Mouse (Mus musculus) liver, adult (tissue): ENCODE measurements around the gene Olfr149.

ENCODE experiments used
- GATA4 ChIP-seq: IDR thresholded peaks from 2 replicates; pipeline ENCODE4 v1.6.1; 2014; ENCODE audit warnings: mild to moderate bottlenecking, low read length; ENCODE audit not compliant: insufficient replicate concordance

The Olfr149 gene

GRCm38 (mm10) chr9:39707017-39707416, at the start of gene Olfr149:
Gene Olfr149 (minus strand): TSS chr9:39707117.
- no peak for TF ChIP-seq GATA4

GRCm38 (mm10) chr9:39746428-39746827, 39.5 kb upstream of the Olfr149 start:
- no peak for TF ChIP-seq GATA4

DNA sequence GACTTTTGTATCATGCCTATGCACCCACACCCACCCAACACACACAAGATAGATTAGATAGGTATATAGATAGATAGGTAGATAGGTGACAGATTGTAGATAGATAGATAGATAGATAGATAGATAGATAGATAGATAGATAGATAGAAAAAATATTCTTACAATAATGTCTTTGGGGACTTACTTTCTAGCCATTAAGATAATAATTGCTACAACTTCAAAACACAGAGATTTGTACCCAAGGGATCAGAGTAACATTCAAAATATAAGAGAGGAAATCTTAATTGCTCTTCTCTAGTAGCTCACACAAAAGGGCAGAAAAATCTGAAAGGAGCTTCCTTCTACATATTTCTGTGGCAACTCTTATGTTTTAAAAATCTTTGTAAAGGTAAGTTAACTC, 39.0 kb upstream of the Olfr149 start, which contains the start of gene Olfr967:
Gene Olfr967, plus strand, starts transcription at position 301 of the 400 bp plus-strand sequence.
- no peak for TF ChIP-seq GATA4

DNA sequence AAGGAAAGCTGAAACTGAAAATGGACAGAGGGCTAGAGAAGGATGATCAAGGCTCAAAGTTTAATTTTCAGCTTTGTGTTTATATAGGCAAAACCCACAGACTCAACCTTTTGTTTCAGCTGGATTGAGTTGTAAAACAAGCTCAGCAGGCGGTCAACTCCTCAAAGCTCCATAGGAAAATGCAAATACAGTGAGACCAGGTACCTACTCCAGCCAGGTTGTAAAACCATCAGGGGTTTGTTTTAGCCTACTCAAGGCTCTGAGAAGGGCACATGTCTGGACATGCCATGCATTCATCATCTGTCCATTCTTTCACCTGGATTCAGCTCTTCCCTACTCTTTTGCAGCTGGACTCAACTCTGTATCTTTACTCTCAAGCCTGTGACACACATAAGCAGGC, 33.8 kb upstream of the Olfr149 start:
- no peak for TF ChIP-seq GATA4

DNA sequence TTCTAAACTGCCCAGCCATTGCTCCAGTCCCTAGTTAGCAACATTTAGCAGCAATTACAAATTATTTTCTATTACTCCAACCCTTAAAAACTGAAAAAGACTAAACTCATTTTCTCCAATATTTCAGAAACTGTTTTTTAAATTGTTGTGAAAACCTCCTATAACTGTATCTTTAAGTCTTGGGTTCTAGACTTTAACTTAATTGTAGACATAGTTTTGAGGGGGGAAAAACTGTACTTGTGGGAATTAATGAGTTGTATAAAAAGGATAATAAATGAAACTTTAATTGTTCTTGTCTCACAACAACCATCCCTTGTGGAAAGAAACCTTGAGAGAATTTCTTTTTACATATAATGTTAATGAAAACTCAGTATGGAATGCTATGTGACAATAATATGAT, 23.8 kb upstream of the Olfr149 start, which contains the start of gene Olfr150:
Gene Olfr150, plus strand, starts transcription at position 301 of the 400 bp plus-strand sequence.
- TF ChIP-seq GATA4 = no peak

DNA sequence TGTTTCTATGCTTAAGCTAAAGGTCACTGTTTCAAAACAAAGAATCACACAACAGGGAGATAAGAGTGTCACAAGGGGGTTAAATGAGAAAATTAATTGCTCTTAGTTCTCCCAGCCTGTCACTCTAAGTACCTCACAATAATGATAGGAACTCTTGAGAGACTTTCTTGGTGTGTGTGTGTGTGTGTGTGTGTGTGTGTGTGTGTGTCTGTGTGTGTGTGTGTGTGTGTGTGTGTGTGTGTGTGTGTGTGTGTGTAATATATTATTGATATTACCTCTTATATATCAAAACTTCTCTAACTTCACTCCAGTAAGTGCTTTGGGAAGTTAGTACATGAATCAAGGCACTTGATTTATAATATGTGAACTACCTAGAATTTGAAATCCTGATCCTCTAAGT, 4.1 kb upstream of the Olfr149 start, which contains the start of gene Olfr965:
Gene Olfr965, plus strand, starts transcription at position 301 of the 400 bp plus-strand sequence.
- no peak for TF ChIP-seq GATA4

DNA sequence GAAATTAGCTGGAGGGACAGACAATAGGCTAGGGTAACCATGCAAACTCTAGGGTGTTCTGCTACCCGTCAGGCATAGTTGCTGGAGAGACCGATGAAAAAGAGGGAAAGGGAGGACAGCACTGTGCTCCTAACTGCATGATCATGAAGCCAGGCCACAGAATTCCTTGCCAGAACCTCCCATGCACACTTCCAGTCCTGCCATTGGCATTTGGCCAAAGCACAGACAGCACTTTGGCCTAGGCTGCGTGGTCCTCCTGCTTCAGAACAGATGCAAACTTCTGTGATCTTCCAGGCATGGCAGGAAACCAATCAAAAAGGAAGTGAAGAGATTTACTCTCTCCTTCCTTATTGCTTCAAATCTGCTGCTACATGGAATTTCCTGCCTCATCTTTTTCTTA, 2.0 kb upstream of the Olfr149 start:
- no peak for TF ChIP-seq GATA4

GRCm38 (mm10) chr9:39679280-39679679, 27.6 kb downstream of the Olfr149 start:
- no peak for TF ChIP-seq GATA4

- no peak for TF ChIP-seq GATA4
These were observed 28.4 kb downstream of the Olfr149 start for GRCm38 (mm10) chr9:39678557-39678956.

DNA sequence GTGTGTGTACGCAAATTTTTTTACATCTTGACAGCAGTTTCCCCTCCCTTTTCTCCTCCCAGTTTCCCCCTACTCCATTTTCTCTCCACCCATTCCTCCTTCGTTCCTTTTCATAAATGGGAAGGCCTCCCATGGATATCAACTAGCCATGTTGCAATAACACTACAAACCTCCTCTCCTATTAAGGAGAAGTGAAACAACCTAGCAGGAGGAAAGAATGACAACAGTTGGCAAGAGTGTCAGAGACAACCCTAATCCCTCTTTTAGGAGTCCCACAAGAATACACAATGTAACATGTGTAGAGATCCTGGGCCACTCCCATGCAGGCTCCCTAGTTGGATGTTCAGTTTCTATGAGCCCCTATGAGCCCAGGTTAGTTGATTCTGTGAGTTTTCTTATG, 32.1 kb downstream of the Olfr149 start:
- no peak for TF ChIP-seq GATA4

DNA sequence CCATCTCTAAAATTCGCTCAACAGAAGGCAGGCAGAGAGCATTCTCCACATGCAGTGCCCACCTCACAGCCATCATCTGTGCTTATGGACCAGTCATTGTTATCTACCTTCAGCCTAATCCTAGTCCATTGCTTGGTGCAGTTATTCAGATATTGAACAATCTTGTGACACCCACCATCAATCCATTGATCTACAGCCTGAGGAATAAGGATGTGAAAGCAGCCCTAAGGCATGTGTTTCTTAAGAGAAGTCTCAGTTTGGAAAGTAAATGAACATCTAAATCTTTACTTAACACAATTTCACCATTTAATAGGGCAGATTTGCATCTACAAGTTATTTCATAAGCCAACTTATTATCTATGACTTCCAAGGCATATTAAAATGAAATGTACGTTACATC, 37.2 kb downstream of the Olfr149 start:
- no peak for TF ChIP-seq GATA4

DNA sequence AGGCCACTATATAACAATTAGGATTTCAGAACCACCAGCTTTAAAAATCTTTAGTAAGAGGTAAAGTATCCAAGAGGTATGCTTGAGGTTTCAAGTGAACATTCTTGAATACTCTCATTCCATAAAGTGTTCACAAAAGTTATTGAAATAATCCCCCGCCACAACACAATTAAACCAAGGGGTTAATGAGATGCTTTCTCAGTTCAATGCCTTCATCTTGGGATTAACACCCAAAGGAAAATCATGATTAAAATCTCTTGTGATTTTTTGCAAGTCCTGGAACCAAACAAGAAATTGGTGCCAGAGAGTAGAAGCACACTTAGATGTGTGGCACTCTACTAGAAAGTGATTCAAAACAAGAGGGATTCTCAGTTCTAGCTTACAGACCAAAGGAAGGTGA, 40.0 kb downstream of the Olfr149 start, which contains the start of gene Olfr963:
Gene Olfr963, plus strand, starts transcription at position 301 of the 400 bp plus-strand sequence.
- no peak for TF ChIP-seq GATA4

DNA sequence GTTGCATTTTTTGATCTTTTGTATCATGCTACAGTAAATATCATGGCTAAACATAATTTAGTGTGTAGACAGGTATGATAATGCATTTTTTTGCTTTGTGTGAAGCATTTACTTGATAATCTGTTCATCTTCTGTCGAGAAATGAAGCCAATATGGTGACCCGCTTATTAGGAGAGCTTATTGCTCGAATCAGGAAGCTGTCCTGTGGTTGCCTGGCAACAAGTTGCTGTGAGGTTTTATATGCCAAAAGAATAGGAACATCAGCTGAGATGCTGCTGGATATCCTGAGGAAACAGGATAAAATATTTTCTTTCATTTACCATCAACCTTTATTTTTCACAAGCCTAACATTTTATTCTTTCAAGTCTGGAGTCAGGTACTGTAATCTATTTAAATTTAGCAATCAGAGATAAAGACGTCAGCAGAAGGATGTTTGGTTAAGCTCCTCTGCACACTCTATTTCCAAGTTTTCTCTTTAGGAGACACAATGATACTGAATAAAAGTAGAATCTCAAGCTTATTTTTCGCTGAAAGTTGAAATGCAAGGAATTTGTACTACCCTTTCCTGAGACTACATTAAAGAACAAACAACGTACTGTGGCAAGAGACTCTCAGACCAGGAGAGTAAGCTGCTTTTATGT, 52.0 kb downstream of the Olfr149 start:
- no peak for TF ChIP-seq GATA4
